Mouse (Mus musculus) gastrocnemius, adult 2 months (tissue): ENCODE measurements around the gene Trim9. TPM values are rescaled to one million over a fixed set of nuclear protein-coding genes. Genes with fewer than 3 reads are reported as not detected.

Source experiments
- DNase-seq: peaks from one replicate; pipeline ENCODE4 v3.0.0; 2022
- H3K27ac ChIP-seq: fragments of 200-600 bp; 2 replicates; pipeline ENCODE4 v1.8.1; 2022; ENCODE audit warnings: mild to moderate bottlenecking
- H3K4me3 ChIP-seq: fragments of 200-600 bp; 2 replicates; pipeline ENCODE4 v1.8.1; 2022; ENCODE audit warnings: mild to moderate bottlenecking, moderate library complexity
- CTCF ChIP-seq: fragments of 200-600 bp; IDR thresholded peaks from 2 replicates; pipeline ENCODE4 v1.8.1; 2022; ENCODE audit warnings: antibody characterized with exemption, mild to moderate bottlenecking, moderate library complexity
- intact Hi-C: fragments of 180-260 bp; cut with DNase I; formaldehyde crosslinking; loops from one replicate; pipeline ENCODE4 v1.15.1; 2025
- total RNA-seq, 2 experiments: library from RNA; stranded (reverse); gene quantifications; 2 replicates each; pipeline ENCODE4 v1.2.3; 2021

The Trim9 gene
- total RNA-seq, 2 experiments from 2014 or later = 0.05 to 0.20 TPM

DNA sequence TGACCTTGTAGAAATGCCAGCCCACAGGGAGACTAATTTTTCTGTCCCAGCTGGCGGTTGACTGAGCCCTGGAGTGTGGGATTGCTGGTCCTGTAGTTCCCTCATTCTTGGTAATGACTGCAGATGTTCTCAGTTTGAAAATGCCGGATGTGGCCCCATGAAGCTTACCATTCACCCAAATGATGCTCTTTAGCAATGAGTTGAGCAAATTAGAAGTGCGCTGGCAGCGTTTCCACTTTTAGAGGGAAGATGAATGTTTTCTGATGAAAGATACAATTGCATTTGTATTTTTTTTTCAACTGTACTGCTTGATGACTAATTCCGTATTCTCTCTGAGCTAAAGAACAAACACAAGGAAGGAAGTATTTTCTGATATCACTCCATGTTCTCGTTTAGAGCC is 2.4 kb upstream of the Trim9 start:
- intact Hi-C loops = no loop called here
- Histone ChIP-seq H3K4me3 (no peak overlapping the region), H3K27ac (no peak overlapping the region)
- no peak for TF ChIP-seq CTCF
- no peak for DNase-seq

DNA sequence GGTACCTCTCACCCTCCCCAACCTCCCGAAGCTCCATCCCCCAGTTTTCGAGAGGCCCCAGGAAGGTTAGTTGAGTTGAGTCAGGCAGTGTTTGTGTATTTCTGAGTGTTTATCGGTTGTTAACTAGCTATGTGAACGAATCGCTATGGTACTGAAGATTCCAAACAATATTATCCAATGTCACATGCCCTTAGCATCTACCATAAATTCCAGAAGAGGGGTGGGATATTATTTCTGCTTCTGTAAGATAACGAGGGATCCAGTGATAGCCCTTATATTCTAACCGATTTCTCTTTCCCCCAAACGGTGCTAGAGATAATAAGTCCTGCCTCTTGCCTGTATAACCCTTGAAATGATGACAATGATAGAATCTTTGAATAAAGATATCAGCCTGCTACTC is 612 bp upstream of the Trim9 start:
- intact Hi-C loops = no loop called here
- Histone ChIP-seq H3K27ac (no peak overlapping the region), H3K4me3 (peak overlapping the region; percentile 74)
- no peak for TF ChIP-seq CTCF
- DNase-seq = no peak

DNA sequence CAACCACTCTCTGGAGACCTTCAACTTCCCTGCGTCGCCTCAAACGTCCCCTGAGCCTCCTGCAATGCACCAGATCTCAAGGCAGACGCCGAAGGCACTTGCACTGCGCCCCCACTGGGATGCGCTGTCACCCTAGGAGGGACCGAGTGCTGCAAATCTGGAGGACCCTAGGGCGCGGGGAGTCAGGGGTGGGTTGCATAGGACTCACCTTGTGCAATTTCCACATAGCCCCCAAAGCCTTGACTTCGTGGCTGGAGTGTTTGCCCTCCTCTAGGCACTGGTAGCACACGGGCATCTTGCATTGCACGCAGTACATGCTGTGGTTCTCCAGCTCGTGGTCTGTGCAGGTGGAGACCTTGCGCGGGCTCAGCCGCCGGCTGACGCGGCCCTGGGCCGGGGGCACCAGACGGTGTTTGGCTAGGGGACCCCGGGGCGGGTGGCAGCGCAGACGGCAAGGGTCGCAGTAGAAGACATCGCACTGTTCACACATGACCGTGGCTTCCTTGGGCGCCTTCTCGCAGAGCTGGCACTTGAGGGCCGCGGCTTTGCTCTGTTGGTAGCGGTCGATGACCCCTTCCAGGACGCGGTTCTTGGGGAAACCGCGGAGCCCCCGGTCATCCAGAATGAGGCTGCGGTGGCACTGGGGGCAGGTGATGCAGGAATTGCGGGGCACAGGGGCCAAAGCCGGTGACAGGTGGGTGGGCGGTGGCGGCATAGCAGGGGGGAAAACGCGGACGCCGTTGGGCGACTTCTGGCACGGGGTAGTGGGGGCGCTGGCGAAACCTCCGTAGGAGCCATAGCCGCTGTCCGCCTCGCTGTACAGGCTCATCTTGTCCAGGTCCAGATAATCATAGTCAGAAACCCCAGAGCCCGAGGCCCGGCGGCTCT is 1.0 kb downstream of the Trim9 start:
- Histone ChIP-seq H3K27ac (no peak overlapping the region), H3K4me3 (peak overlapping the region; percentile 74)
- intact Hi-C loops = no loop called here
- DNase-seq = peak; percentile 20
- TF ChIP-seq CTCF = peak; percentile 14; the same call in 1 of the 2 replicates

DNA sequence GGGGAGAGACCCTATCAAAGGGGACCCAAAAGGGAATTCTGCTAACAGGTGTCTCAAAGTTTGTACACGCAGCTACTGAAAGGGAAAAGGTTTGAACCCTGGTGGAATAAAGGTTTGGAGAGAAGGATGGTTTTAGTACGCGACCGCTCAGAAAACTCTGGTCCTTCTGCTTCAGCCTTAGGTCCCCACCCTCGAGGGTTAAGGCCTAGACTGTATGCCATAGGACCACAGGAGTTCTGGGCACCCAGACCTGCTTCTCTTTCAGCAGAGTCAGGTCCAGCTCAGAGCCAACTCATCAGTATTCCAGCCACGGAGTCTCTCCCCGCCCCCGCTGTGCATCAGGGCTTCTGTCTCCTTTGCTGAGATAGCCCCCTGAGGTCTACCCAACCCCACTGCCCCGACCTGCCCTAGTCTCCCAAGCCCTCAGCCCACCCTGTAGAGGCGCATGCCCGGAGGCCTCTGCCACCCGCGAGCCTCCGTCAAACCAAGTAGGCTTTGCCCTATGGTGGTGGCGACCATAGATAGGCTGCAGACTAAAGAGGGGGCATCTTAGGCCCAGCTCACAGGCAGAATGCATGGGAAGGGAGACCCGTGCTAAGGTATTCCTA is 1.8 kb downstream of the Trim9 start:
- Histone ChIP-seq H3K4me3 (peak overlapping the region; percentile 74; the same call in 1 of the 2 replicates), H3K27ac (no peak overlapping the region)
- intact Hi-C loops = no loop called here
- TF ChIP-seq CTCF = no peak
- no peak for DNase-seq

DNA sequence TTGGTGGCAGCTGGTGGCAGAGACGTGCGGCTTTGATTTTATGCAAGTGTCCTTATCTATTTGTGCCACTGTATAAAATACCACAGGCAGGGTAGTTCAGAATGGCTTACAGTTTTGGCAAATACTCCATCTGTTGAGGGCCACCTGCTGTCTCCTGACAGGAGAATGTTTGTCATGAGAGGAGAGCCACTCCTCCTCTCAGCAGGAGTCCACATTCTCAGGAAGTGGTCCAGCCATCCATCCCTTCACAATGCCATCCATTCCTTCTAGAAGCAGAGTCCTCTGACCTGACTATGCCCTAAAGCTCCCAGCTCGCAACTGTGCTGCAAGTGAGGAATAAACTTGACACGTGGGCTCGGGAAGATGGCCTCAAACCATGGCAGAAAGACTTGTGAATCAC is 12.2 kb downstream of the Trim9 start:
- DNase-seq = no peak
- TF ChIP-seq CTCF = no peak
- Histone ChIP-seq H3K27ac (no peak overlapping the region), H3K4me3 (no peak overlapping the region)
- intact Hi-C loops = no loop called here

DNA sequence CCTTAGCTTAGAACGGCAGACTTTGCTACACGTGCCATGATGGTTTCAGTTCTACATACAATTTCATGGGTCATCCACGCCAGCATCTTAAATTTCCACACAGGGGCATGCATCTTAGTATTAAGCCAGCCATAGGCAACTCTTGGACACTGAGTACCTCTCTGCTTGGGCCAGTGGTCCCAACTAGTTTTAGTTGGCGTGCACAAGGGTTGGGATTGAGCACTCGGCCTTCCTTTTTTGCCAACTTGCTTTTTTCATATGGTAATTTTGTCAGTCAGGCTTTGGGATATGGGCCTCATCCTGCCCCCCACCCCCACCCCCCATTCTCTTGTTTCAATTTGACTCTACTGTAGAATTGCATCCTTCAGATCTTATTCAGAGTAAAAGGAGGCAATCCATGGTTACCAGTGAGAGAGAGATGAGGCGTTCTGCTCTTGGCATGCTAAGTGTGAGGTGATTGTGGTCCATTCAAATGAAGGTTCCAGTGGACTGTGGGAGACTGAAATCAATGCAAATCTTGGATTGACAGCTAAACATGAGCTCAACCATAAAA is 14.1 kb downstream of the Trim9 start:
- no peak overlapping the region for H3K27ac ChIP-seq
- no peak for DNase-seq
- intact Hi-C loops = no loop called here
- H3K4me3 ChIP-seq = no peak overlapping the region
- TF ChIP-seq CTCF = no peak

DNA sequence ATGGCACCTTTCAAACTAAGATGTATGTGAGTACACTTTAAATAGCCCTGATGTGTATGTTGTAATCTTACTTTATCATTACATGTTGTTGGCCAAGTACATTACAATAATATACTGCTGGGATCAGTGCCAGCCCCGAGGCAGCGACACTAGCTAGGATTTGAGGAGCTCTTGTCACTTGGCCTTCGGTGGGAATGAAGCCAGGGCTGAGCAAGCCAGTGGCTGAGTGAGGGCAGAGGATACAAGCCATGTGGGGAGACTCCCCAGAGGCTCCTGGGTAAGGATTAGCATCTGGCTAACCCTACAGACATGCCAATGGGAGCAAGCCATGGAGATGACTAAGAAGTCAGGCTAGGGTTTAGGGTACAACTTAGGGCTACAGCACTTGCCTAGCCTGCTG is 18.4 kb downstream of the Trim9 start:
- TF ChIP-seq CTCF = no peak
- DNase-seq = no peak
- intact Hi-C loops = no loop called here
- no peak overlapping the region for H3K27ac ChIP-seq
- H3K4me3 ChIP-seq = no peak overlapping the region

DNA sequence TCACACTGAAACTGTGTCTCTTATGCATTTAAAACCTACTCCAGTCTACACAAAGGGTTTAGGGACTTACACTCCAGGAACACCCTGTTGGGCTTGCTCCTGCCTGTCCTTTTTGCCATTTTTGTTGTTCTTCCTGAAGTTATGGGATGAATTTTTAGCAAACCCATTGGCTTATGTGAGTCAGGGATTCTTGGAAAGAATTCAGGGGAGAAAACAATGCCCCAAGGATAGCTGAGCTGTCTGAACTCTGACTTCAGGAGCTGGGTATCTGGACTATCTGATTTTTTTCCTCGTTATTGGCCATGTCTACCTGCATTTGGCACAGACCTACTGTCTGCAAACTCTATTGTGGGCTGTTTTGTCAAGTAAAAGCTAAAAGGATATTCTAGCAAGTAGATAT is 20.5 kb downstream of the Trim9 start:
- no peak for DNase-seq
- H3K4me3 ChIP-seq = no peak overlapping the region
- no peak overlapping the region for H3K27ac ChIP-seq
- TF ChIP-seq CTCF = no peak
- intact Hi-C loops = no loop called here

DNA sequence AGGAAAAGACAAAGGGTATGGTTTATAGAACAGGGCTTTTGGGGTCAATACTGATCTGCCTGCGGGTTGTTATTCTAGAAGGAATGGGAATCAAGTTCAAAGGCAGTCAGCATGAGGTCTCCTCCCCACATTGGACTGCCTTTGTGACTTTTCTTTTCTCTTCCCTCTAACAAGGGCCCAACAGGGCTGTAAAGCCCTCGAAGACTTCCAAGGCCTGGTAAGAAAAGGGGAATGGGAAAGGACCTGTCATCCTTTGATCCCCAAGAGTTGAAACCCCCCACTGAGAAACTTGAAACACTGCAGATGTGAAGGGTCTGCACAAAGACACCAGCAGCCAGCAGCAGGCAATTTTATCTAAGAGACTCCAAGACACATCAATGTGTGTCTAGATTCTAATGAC is 21.0 kb downstream of the Trim9 start:
- intact Hi-C loops = no loop called here
- Histone ChIP-seq H3K4me3 (no peak overlapping the region), H3K27ac (no peak overlapping the region)
- TF ChIP-seq CTCF = no peak
- no peak for DNase-seq

DNA sequence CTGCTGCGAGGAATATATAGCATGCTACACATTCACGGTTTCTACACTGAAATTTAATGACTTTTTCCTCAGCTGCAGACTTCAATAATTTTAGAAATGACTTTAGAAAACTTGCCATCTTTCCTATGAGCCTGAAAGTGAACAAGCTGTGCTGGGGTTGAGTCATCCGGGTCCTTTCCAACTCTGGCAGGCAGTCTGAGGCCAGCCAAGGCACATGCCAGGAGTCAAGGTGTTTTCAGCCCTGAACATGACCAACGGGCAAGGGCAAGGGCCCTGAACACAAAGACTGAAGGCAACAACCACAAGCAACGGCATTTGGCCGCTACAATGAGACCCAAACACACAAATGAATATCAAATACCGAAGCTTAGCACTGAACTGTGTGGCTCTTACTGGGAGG is 21.6 kb downstream of the Trim9 start:
- TF ChIP-seq CTCF = no peak
- intact Hi-C loops = no loop called here
- no peak overlapping the region for H3K27ac ChIP-seq
- no peak overlapping the region for H3K4me3 ChIP-seq
- DNase-seq = no peak

DNA sequence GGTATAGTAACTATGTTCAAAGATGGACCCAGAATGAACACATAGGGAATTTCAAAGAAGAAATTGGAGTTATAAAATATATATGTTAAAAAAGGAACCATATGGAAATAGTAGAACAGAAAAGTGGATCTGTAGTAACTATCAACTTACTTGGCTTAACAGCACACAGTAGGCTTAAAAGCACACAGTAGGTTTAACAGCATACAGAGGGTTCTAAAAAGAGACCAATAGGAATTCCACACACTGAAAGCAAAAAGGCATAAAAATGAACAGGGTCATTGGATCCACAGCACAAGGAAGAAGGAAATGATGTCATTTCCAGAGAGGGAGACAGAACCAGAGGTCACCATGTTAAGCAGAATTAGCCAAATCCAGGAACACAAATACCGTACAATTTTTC is 24.6 kb downstream of the Trim9 start:
- Histone ChIP-seq H3K27ac (no peak overlapping the region), H3K4me3 (no peak overlapping the region)
- intact Hi-C loops = no loop called here
- TF ChIP-seq CTCF = no peak
- DNase-seq = no peak

DNA sequence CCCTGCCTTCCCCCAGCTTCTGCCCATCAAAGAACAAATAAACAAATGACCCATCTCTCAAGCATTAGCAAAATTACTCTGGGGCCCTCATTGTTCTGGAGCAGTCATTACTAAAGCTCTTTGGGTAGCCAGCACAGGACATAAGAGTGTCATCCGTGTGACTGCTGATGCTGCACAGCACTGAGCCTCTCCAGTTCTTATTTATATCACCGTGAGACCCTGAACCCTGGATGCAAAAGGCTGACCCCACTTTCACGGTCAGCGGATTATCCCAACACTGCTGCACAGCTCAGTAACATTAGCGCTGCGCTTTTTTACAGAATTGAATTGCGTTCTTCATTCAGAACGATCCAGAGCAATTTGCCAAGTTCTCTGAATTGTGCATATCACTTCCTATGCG is 31.3 kb downstream of the Trim9 start:
- intact Hi-C loops = no loop called here
- H3K27ac ChIP-seq = no peak overlapping the region
- no peak for TF ChIP-seq CTCF
- no peak for DNase-seq
- H3K4me3 ChIP-seq = no peak overlapping the region

DNA sequence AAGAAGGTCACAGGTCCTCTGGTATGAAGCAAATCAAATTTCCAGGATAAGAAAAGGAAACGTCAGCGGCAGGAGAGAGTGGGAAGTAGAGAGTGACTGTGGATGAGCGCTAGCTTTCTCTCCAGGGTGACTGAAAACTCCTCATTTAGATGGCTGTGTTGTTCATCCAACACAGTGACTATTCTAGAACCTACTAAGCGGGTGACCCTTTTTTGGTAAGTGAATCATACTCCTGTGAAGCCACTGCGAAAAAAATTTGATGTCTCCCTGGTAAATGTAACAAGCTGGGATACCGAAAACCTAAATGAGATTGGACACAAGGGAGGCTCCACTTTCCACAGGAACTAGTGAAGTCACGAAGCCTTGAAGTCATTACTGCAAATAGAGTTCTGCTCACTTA is 39.5 kb downstream of the Trim9 start:
- H3K27ac ChIP-seq = no peak overlapping the region

More for the DNA sequence above, 39.5 kb downstream of the Trim9 start:
- no peak overlapping the region for H3K4me3 ChIP-seq
- no peak for DNase-seq
- no peak for TF ChIP-seq CTCF
- intact Hi-C loops = no loop called here
